Mouse (Mus musculus) heart, embryonic 16.5 days (tissue): ENCODE measurements around the gene Ttc7b. TPM values are rescaled to one million over a fixed set of nuclear protein-coding genes. Genes with fewer than 3 reads are reported as not detected.

Experiments used
- ATAC-seq: fragments of 200-750 bp; cut with Nextera tagmentation; replicated peaks from 2 replicates; pipeline ENCODE4 v1.8.0; 2017; ENCODE audit warnings: moderate number of reproducible peaks; ENCODE audit not compliant: insufficient read depth, low FRiP score; ENCODE audit errors: extremely low read depth
- H3K27ac ChIP-seq: fragments of 300-500 bp; sonication (generic); 2 replicates; pipeline ENCODE4 v1.5.1; 2014; ENCODE audit warnings: mild to moderate bottlenecking, low read length, control low read depth, moderate library complexity
- H3K27me3 ChIP-seq: fragments of 300-500 bp; sonication (generic); 2 replicates; pipeline ENCODE4 v1.6.1; 2014; ENCODE audit warnings: low read length, mixed read lengths; ENCODE audit not compliant: control insufficient read depth, insufficient read depth
- H3K36me3 ChIP-seq: fragments of 300-500 bp; sonication (generic); 2 replicates; pipeline ENCODE4 v1.6.1; 2014; ENCODE audit not compliant: control insufficient read depth, insufficient read depth
- H3K4me1 ChIP-seq: fragments of 300-500 bp; sonication (generic); 2 replicates; pipeline ENCODE4 v1.6.1; 2014; ENCODE audit warnings: low read length, mixed read lengths; ENCODE audit not compliant: control insufficient read depth, insufficient read depth
- H3K4me2 ChIP-seq: fragments of 300-500 bp; sonication (generic); 2 replicates; pipeline ENCODE4 v1.6.1; 2014; ENCODE audit warnings: low read depth, mild to moderate bottlenecking, control low read depth, low read length
- H3K4me3 ChIP-seq: fragments of 300-500 bp; sonication (generic); 2 replicates; pipeline ENCODE4 v1.5.1; 2014; ENCODE audit warnings: mild to moderate bottlenecking, control low read depth, low read length
- H3K9ac ChIP-seq: fragments of 300-500 bp; sonication (generic); 2 replicates; pipeline ENCODE4 v1.6.1; 2014; ENCODE audit warnings: low read length, control low read depth
- H3K9me3 ChIP-seq: fragments of 300-500 bp; sonication (generic); replicated peaks from 2 replicates; pipeline ENCODE4 v1.6.1; 2016; ENCODE audit warnings: low read length; ENCODE audit not compliant: control insufficient read depth
- WGBS: fragments of 180-500 bp; shearing (Covaris S2); extraction: QIAGEN DNeasy Blood & Tissue Kit; methylation state at CpG from one replicate; pipeline ENCODE4 v1.1.7; 2014; 5-methylcytosine and 5-hydroxymethylcytosine counted together
- polyA plus RNA-seq: library from polyadenylated mRNA; unstranded; fragments of >200 nt; fragmentation: Nextera tagmentation; extraction: Ambion mirVana; gene quantifications from 2 replicates; pipeline ENCODE4 v1.2.1, GENCODE M21; 2015

Ttc7b gene
- polyA plus RNA-seq, 1 experiment from 2014 or later, result 6.7 TPM

GRCm38 (mm10) chr12:100317936-100318335 lies 202.7 kb downstream of the Ttc7b start:
- no peak for ATAC-seq
- no peak overlapping the region for H3K4me2 ChIP-seq
- WGBS, result 71% methylated on average over 3 of the region's 3 CpGs
- H3K9ac ChIP-seq, result no peak overlapping the region
- H3K27ac ChIP-seq, result no peak overlapping the region
- no peaks in the 10 kb centered on the region for H3K4me1 ChIP-seq
- H3K36me3 ChIP-seq, result 0 out of 2 replicates have a peak, but pooled peaks cover 3% of the 10 kb centered on the region
- no peak overlapping the region for H3K4me3 ChIP-seq
- H3K27me3 ChIP-seq, result no peaks in the 10 kb centered on the region
- H3K9me3 ChIP-seq, result no peaks in the 10 kb centered on the region

GRCm38 (mm10) chr12:100316094-100316493 lies 204.5 kb downstream of the Ttc7b start:
- H3K36me3 ChIP-seq, result 0 out of 2 replicates have a peak, but pooled peaks cover 3% of the 10 kb centered on the region
- WGBS, result 71% methylated on average over 9 of the region's 9 CpGs
- H3K4me3 ChIP-seq, result no peak overlapping the region
- no peaks in the 10 kb centered on the region for H3K9me3 ChIP-seq
- no peak overlapping the region for H3K9ac ChIP-seq
- H3K27ac ChIP-seq, result no peak overlapping the region
- H3K27me3 ChIP-seq, result no peaks in the 10 kb centered on the region
- no peaks in the 10 kb centered on the region for H3K4me1 ChIP-seq
- no peak overlapping the region for H3K4me2 ChIP-seq
- ATAC-seq, result no peak

GRCm38 (mm10) chr12:100315119-100315885 lies 205.3 kb downstream of the Ttc7b start:
- no peak for ATAC-seq
- H3K9me3 ChIP-seq, result no peaks in the 10 kb centered on the region
- H3K4me2 ChIP-seq, result no peak overlapping the region
- no peak overlapping the region for H3K9ac ChIP-seq
- H3K4me3 ChIP-seq, result no peak overlapping the region
- WGBS, result 73% methylated on average over 8 of the region's 8 CpGs
- H3K27me3 ChIP-seq, result no peaks in the 10 kb centered on the region
- H3K27ac ChIP-seq, result no peak overlapping the region
- H3K36me3 ChIP-seq, result 0 out of 2 replicates have a peak, but pooled peaks cover 3% of the 10 kb centered on the region
- no peaks in the 10 kb centered on the region for H3K4me1 ChIP-seq

- Histone ChIP-seq H3K36me3 (0 out of 2 replicates have a peak, but pooled peaks cover under 1% of the 10 kb centered on the region), H3K4me3 (no peak overlapping the region), H3K4me1 (no peaks in the 10 kb centered on the region), H3K9ac (no peak overlapping the region), H3K9me3 (no peaks in the 10 kb centered on the region), H3K27ac (no peak overlapping the region), H3K4me2 (no peak overlapping the region), H3K27me3 (no peaks in the 10 kb centered on the region)
- 70% methylated on average over 12 of the region's 12 CpGs for WGBS
- ATAC-seq, result no peak
Observed at GRCm38 (mm10) chr12:100313785-100314375, 206.7 kb downstream of the Ttc7b start.

GRCm38 (mm10) chr12:100313209-100313608 lies 207.4 kb downstream of the Ttc7b start:
- H3K4me1 ChIP-seq, result peaks cover 2% of the 10 kb centered on the region; the same call in 1 of the 2 replicates

GRCm38 (mm10) chr12:100310471-100311392 lies 209.9 kb downstream of the Ttc7b start:
- WGBS, result 62% methylated on average over 6 of the region's 6 CpGs
- Histone ChIP-seq H3K9me3 (no peaks in the 10 kb centered on the region), H3K36me3 (no peaks in the 10 kb centered on the region), H3K27ac (no peak overlapping the region), H3K4me1 (peaks cover 9% of the 10 kb centered on the region), H3K9ac (no peak overlapping the region), H3K4me2 (no peak overlapping the region), H3K4me3 (no peak overlapping the region), H3K27me3 (no peaks in the 10 kb centered on the region)
- ATAC-seq, result no peak

More at GRCm38 (mm10) chr12:100313209-100313608, 207.4 kb downstream of the Ttc7b start:
- WGBS, result 79% methylated on average over 6 of the region's 6 CpGs
- ATAC-seq, result no peak
- Histone ChIP-seq H3K9ac (no peak overlapping the region), H3K27ac (no peak overlapping the region), H3K9me3 (no peaks in the 10 kb centered on the region), H3K4me2 (no peak overlapping the region), H3K4me3 (no peak overlapping the region), H3K27me3 (no peaks in the 10 kb centered on the region), H3K36me3 (no peaks in the 10 kb centered on the region)

GRCm38 (mm10) chr12:100309201-100309600 lies 211.4 kb downstream of the Ttc7b start:
- H3K9ac ChIP-seq, result no peak overlapping the region
- 78% methylated on average over 4 of the region's 4 CpGs for WGBS
- H3K27me3 ChIP-seq, result no peaks in the 10 kb centered on the region
- no peak overlapping the region for H3K27ac ChIP-seq
- H3K36me3 ChIP-seq, result no peaks in the 10 kb centered on the region
- H3K4me2 ChIP-seq, result no peak overlapping the region
- no peaks in the 10 kb centered on the region for H3K9me3 ChIP-seq
- peaks cover 9% of the 10 kb centered on the region for H3K4me1 ChIP-seq
- ATAC-seq, result no peak
- no peak overlapping the region for H3K4me3 ChIP-seq

- H3K4me2 ChIP-seq, result no peak overlapping the region
- H3K4me3 ChIP-seq, result no peak overlapping the region
- H3K4me1 ChIP-seq, result peaks cover 9% of the 10 kb centered on the region
- WGBS, result 25% methylated on average over 8 of the region's 8 CpGs
- peak overlapping the region; percentile 41; the same call in 1 of the 2 replicates for H3K27ac ChIP-seq
- no peaks in the 10 kb centered on the region for H3K36me3 ChIP-seq
- no peaks in the 10 kb centered on the region for H3K27me3 ChIP-seq
- no peak overlapping the region for H3K9ac ChIP-seq
- peak; percentile 61 for ATAC-seq
- no peaks in the 10 kb centered on the region for H3K9me3 ChIP-seq
Observed at GRCm38 (mm10) chr12:100307501-100308260, 212.9 kb downstream of the Ttc7b start.
